Mouse (Mus musculus): ENCODE data around the gene Usp17lc.
"Not testable (repeated sequence)": the region's sequence is repeated elsewhere in the genome, so short reads cannot be mapped to it uniquely, and the experiment has no call there.

Usp17lc gene

GRCm38 (mm10) chr7:103414772-103415171, at the start of gene Usp17lc:
Gene Usp17lc (plus strand): TSS chr7:103415072.
- DNase-seq (ENCODE audit: low spot score): not testable (repeated sequence)

- no peak for DNase-seq (ENCODE audit: low spot score)
These were observed 28.8 kb upstream of the Usp17lc start, which contains the start of gene Olfr603 for GRCm38 (mm10) chr7:103386077-103386476. Gene Olfr603 (minus strand): TSS chr7:103386177.

GRCm38 (mm10) chr7:103397758-103398157, 17.1 kb upstream of the Usp17lc start:
- DNase-seq (ENCODE audit: low spot score): no peak

- no peak for DNase-seq (ENCODE audit: low spot score)
These were observed 15.9 kb upstream of the Usp17lc start for GRCm38 (mm10) chr7:103398981-103399380.

- DNase-seq (ENCODE audit: low spot score): not testable (repeated sequence)
These were observed 8.3 kb upstream of the Usp17lc start for GRCm38 (mm10) chr7:103406521-103407055.

GRCm38 (mm10) chr7:103445339-103445738, 30.5 kb downstream of the Usp17lc start, which contains the start of gene Olfr605:
Gene Olfr605 (minus strand): TSS chr7:103445439.
- DNase-seq (ENCODE audit: low spot score): no peak

GRCm38 (mm10) chr7:103448746-103449145, 33.9 kb downstream of the Usp17lc start, which contains the start of gene Olfr606:
Gene Olfr606 (plus strand): TSS chr7:103449046.
- no peak for DNase-seq (ENCODE audit: low spot score)

GRCm38 (mm10) chr7:103460590-103460989, 45.7 kb downstream of the Usp17lc start:
- DNase-seq (ENCODE audit: low spot score): no peak

Data from layer of hippocampus, adult 11-12 months (tissue).